Mouse (Mus musculus) layer of hippocampus, adult 9-10 months (tissue): ENCODE results near the gene Prcd.
"Not testable (repeated sequence)": the region's sequence is repeated elsewhere in the genome, so short reads cannot be mapped to it uniquely, and the experiment has no call there.

Source experiments
- DNase-seq: peaks from one replicate; pipeline ENCODE4 v3.0.0; 2022; ENCODE audit warnings: low spot score

Prcd gene

GRCm38 (mm10) chr11:116626299-116627071 lies 26.8 kb upstream of the Prcd start, which contains the start of gene Rhbdf2:
Rhbdf2 (minus strand) TSS chr11:116627019.
- no peak for DNase-seq

- DNase-seq = no peak
Measured at GRCm38 (mm10) chr11:116627072-116628020, 26.0 kb upstream of the Prcd start.

GRCm38 (mm10) chr11:116628712-116629111 lies 24.6 kb upstream of the Prcd start:
- DNase-seq = peak; percentile 83

GRCm38 (mm10) chr11:116629472-116629871 lies 23.9 kb upstream of the Prcd start:
- no peak for DNase-seq

- DNase-seq = no peak
Measured at GRCm38 (mm10) chr11:116630171-116630965, 23.0 kb upstream of the Prcd start.

- DNase-seq = no peak
Measured at GRCm38 (mm10) chr11:116632962-116633361, 20.4 kb upstream of the Prcd start.

- DNase-seq = not testable (repeated sequence)
Measured at GRCm38 (mm10) chr11:116636607-116637006, 16.7 kb upstream of the Prcd start.

GRCm38 (mm10) chr11:116641168-116641567 lies 12.2 kb upstream of the Prcd start:
- DNase-seq = no peak

GRCm38 (mm10) chr11:116641731-116642130 lies 11.6 kb upstream of the Prcd start:
- no peak for DNase-seq

GRCm38 (mm10) chr11:116642681-116643578 lies 10.4 kb upstream of the Prcd start:
- peak; percentile 69 for DNase-seq

GRCm38 (mm10) chr11:116643579-116644224 lies 9.6 kb upstream of the Prcd start:
- DNase-seq = no peak

- no peak for DNase-seq
Measured at GRCm38 (mm10) chr11:116644225-116645112, 8.9 kb upstream of the Prcd start.

GRCm38 (mm10) chr11:116645446-116646110 lies 7.8 kb upstream of the Prcd start:
- DNase-seq = no peak

GRCm38 (mm10) chr11:116646136-116646535 lies 7.2 kb upstream of the Prcd start:
- DNase-seq = no peak

- no peak for DNase-seq
Measured at GRCm38 (mm10) chr11:116646771-116647170, 6.6 kb upstream of the Prcd start.

- DNase-seq = no peak
Measured at GRCm38 (mm10) chr11:116647340-116647991, 5.9 kb upstream of the Prcd start.

GRCm38 (mm10) chr11:116648213-116648921 lies 5.0 kb upstream of the Prcd start:
- DNase-seq = no peak

GRCm38 (mm10) chr11:116648976-116649375 lies 4.4 kb upstream of the Prcd start:
- DNase-seq = no peak
